Mouse (Mus musculus): Measurements from ENCODE around the gene Gpm6b. TPM values are rescaled to one million over a fixed set of nuclear protein-coding genes. Genes with fewer than 3 reads are reported as not detected.

Gene Gpm6b
- polyA plus RNA-seq, 1 experiment from 2014 or later: 441 TPM

- H3K27ac ChIP-seq (ENCODE audit: low read length): no peak overlapping the region
- no peaks in the 10 kb centered on the region for H3K27me3 ChIP-seq (replicated peaks; ENCODE audit: control insufficient read depth, insufficient read depth, low read length)
- WGBS: 52% methylated on average over 3 of the region's 3 CpGs
- H3K4me1 ChIP-seq (replicated peaks; ENCODE audit: control insufficient read depth, insufficient read depth, low read length): peaks cover 16% of the 10 kb centered on the region
- no peak overlapping the region for H3K4me2 ChIP-seq (ENCODE audit: low read length)
- ATAC-seq: no peak
- H3K4me3 ChIP-seq (replicated peaks; ENCODE audit: low read length): no peak overlapping the region
- no peaks in the 10 kb centered on the region for H3K36me3 ChIP-seq (ENCODE audit: control insufficient read depth, insufficient read depth)
- H3K9ac ChIP-seq (replicated peaks; ENCODE audit: low read depth, low read length): no peak overlapping the region
- no peaks in the 10 kb centered on the region for H3K9me3 ChIP-seq (ENCODE audit: control insufficient read depth, low read length)
Measured at GRCm38 (mm10) chrX:166291266-166291665, 52.6 kb downstream of the Gpm6b start.

GRCm38 (mm10) chrX:166293465-166293864 is 54.8 kb downstream of the Gpm6b start:
- no peak overlapping the region for H3K4me2 ChIP-seq (ENCODE audit: low read length)
- no peaks in the 10 kb centered on the region for H3K27me3 ChIP-seq (replicated peaks; ENCODE audit: control insufficient read depth, insufficient read depth, low read length)
- no peak overlapping the region for H3K4me3 ChIP-seq (replicated peaks; ENCODE audit: low read length)
- H3K4me1 ChIP-seq (replicated peaks; ENCODE audit: control insufficient read depth, insufficient read depth, low read length): peaks cover 5% of the 10 kb centered on the region; the same call in 1 of the 2 replicates
- no peaks in the 10 kb centered on the region for H3K36me3 ChIP-seq (ENCODE audit: control insufficient read depth, insufficient read depth)
- no peak overlapping the region for H3K9ac ChIP-seq (replicated peaks; ENCODE audit: low read depth, low read length)
- no peak for ATAC-seq
- H3K27ac ChIP-seq (ENCODE audit: low read length): no peak overlapping the region
- no peaks in the 10 kb centered on the region for H3K9me3 ChIP-seq (ENCODE audit: control insufficient read depth, low read length)
- 90% methylated on average over 3 of the region's 3 CpGs for WGBS

- Histone ChIP-seq H3K27ac (ENCODE audit: low read length) (no peak overlapping the region), H3K36me3 (ENCODE audit: control insufficient read depth, insufficient read depth) (no peaks in the 10 kb centered on the region), H3K9ac (replicated peaks; ENCODE audit: low read depth, low read length) (no peak overlapping the region), H3K4me2 (ENCODE audit: low read length) (no peak overlapping the region), H3K27me3 (replicated peaks; ENCODE audit: control insufficient read depth, insufficient read depth, low read length) (no peaks in the 10 kb centered on the region), H3K9me3 (ENCODE audit: control insufficient read depth, low read length) (no peaks in the 10 kb centered on the region), H3K4me3 (replicated peaks; ENCODE audit: low read length) (no peak overlapping the region), H3K4me1 (replicated peaks; ENCODE audit: control insufficient read depth, insufficient read depth, low read length) (no peaks in the 10 kb centered on the region)
- ATAC-seq: no peak
- 91% methylated on average over 2 of the region's 2 CpGs for WGBS
Measured at GRCm38 (mm10) chrX:166302791-166303190, 64.1 kb downstream of the Gpm6b start.

GRCm38 (mm10) chrX:166304355-166304754 is 65.6 kb downstream of the Gpm6b start:
- Histone ChIP-seq H3K9ac (replicated peaks; ENCODE audit: low read depth, low read length) (no peak overlapping the region), H3K27ac (ENCODE audit: low read length) (no peak overlapping the region), H3K9me3 (ENCODE audit: control insufficient read depth, low read length) (no peaks in the 10 kb centered on the region), H3K27me3 (replicated peaks; ENCODE audit: control insufficient read depth, insufficient read depth, low read length) (no peaks in the 10 kb centered on the region), H3K36me3 (ENCODE audit: control insufficient read depth, insufficient read depth) (no peaks in the 10 kb centered on the region), H3K4me1 (replicated peaks; ENCODE audit: control insufficient read depth, insufficient read depth, low read length) (no peaks in the 10 kb centered on the region), H3K4me3 (replicated peaks; ENCODE audit: low read length) (no peak overlapping the region), H3K4me2 (ENCODE audit: low read length) (no peak overlapping the region)
- no peak for ATAC-seq
- WGBS: 91% methylated on average over 2 of the region's 2 CpGs

GRCm38 (mm10) chrX:166307437-166308222 is 68.9 kb downstream of the Gpm6b start:
- Histone ChIP-seq H3K27me3 (replicated peaks; ENCODE audit: control insufficient read depth, insufficient read depth, low read length) (no peaks in the 10 kb centered on the region), H3K27ac (ENCODE audit: low read length) (peak overlapping the region; percentile 58), H3K4me1 (replicated peaks; ENCODE audit: control insufficient read depth, insufficient read depth, low read length) (no peaks in the 10 kb centered on the region), H3K4me2 (ENCODE audit: low read length) (no peak overlapping the region), H3K9ac (replicated peaks; ENCODE audit: low read depth, low read length) (no peak overlapping the region), H3K36me3 (ENCODE audit: control insufficient read depth, insufficient read depth) (no peaks in the 10 kb centered on the region), H3K9me3 (ENCODE audit: control insufficient read depth, low read length) (no peaks in the 10 kb centered on the region), H3K4me3 (replicated peaks; ENCODE audit: low read length) (no peak overlapping the region)
- WGBS: 31% methylated on average over 7 of the region's 7 CpGs
- peak; percentile 84 for ATAC-seq

- no peaks in the 10 kb centered on the region for H3K4me1 ChIP-seq (replicated peaks; ENCODE audit: control insufficient read depth, insufficient read depth, low read length)
- H3K27me3 ChIP-seq (replicated peaks; ENCODE audit: control insufficient read depth, insufficient read depth, low read length): no peaks in the 10 kb centered on the region
- H3K4me2 ChIP-seq (ENCODE audit: low read length): no peak overlapping the region
- ATAC-seq: no peak
- no peaks in the 10 kb centered on the region for H3K36me3 ChIP-seq (ENCODE audit: control insufficient read depth, insufficient read depth)
- no peak overlapping the region for H3K4me3 ChIP-seq (replicated peaks; ENCODE audit: low read length)
- H3K9ac ChIP-seq (replicated peaks; ENCODE audit: low read depth, low read length): no peak overlapping the region
- H3K27ac ChIP-seq (ENCODE audit: low read length): 0 out of 2 replicates have a peak overlapping the region, but pooled peaks have one; percentile 56
- H3K9me3 ChIP-seq (ENCODE audit: control insufficient read depth, low read length): no peaks in the 10 kb centered on the region
- 22% methylated on average over 1 of the region's 1 CpGs for WGBS
Measured at GRCm38 (mm10) chrX:166308798-166309197, 70.1 kb downstream of the Gpm6b start.

GRCm38 (mm10) chrX:166315251-166315650 is 76.5 kb downstream of the Gpm6b start:
- no peaks in the 10 kb centered on the region for H3K27me3 ChIP-seq (replicated peaks; ENCODE audit: control insufficient read depth, insufficient read depth, low read length)
- no peaks in the 10 kb centered on the region for H3K36me3 ChIP-seq (ENCODE audit: control insufficient read depth, insufficient read depth)
- no peaks in the 10 kb centered on the region for H3K9me3 ChIP-seq (ENCODE audit: control insufficient read depth, low read length)
- H3K4me3 ChIP-seq (replicated peaks; ENCODE audit: low read length): no peak overlapping the region
- peaks cover 21% of the 10 kb centered on the region for H3K4me1 ChIP-seq (replicated peaks; ENCODE audit: control insufficient read depth, insufficient read depth, low read length)
- WGBS: 26% methylated on average over 1 of the region's 1 CpGs
- H3K9ac ChIP-seq (replicated peaks; ENCODE audit: low read depth, low read length): no peak overlapping the region
- no peak for ATAC-seq
- H3K4me2 ChIP-seq (ENCODE audit: low read length): no peak overlapping the region
- peak overlapping the region; percentile 44; the same call in 1 of the 2 replicates for H3K27ac ChIP-seq (ENCODE audit: low read length)

GRCm38 (mm10) chrX:166316552-166317375 is 78.1 kb downstream of the Gpm6b start:
- H3K4me2 ChIP-seq (ENCODE audit: low read length): no peak overlapping the region
- 22% methylated on average over 7 of the region's 7 CpGs for WGBS
- H3K9me3 ChIP-seq (ENCODE audit: control insufficient read depth, low read length): no peaks in the 10 kb centered on the region
- H3K4me3 ChIP-seq (replicated peaks; ENCODE audit: low read length): no peak overlapping the region
- peak; percentile 92 for ATAC-seq
- no peaks in the 10 kb centered on the region for H3K27me3 ChIP-seq (replicated peaks; ENCODE audit: control insufficient read depth, insufficient read depth, low read length)
- H3K9ac ChIP-seq (replicated peaks; ENCODE audit: low read depth, low read length): 0 out of 2 replicates have a peak overlapping the region, but pooled peaks have one; percentile 6
- peaks cover 21% of the 10 kb centered on the region for H3K4me1 ChIP-seq (replicated peaks; ENCODE audit: control insufficient read depth, insufficient read depth, low read length)
- H3K36me3 ChIP-seq (ENCODE audit: control insufficient read depth, insufficient read depth): no peaks in the 10 kb centered on the region
- peak overlapping the region; percentile 76 for H3K27ac ChIP-seq (ENCODE audit: low read length)

GRCm38 (mm10) chrX:166317376-166317679 is 78.6 kb downstream of the Gpm6b start:
- Histone ChIP-seq H3K9me3 (ENCODE audit: control insufficient read depth, low read length) (no peaks in the 10 kb centered on the region), H3K4me3 (replicated peaks; ENCODE audit: low read length) (no peak overlapping the region), H3K36me3 (ENCODE audit: control insufficient read depth, insufficient read depth) (no peaks in the 10 kb centered on the region), H3K4me1 (replicated peaks; ENCODE audit: control insufficient read depth, insufficient read depth, low read length) (peaks cover 21% of the 10 kb centered on the region), H3K27ac (ENCODE audit: low read length) (peak overlapping the region; percentile 76), H3K9ac (replicated peaks; ENCODE audit: low read depth, low read length) (no peak overlapping the region), H3K27me3 (replicated peaks; ENCODE audit: control insufficient read depth, insufficient read depth, low read length) (no peaks in the 10 kb centered on the region), H3K4me2 (ENCODE audit: low read length) (no peak overlapping the region)
- ATAC-seq: peak; percentile 49
- WGBS: 45% methylated on average over 1 of the region's 1 CpGs
